In genomic region chr6:71757039-71757894, GRCm38 (mm10) we compare ENCODE assay signal across 7 mouse cellular contexts. TPM values are rescaled to one million over a fixed set of nuclear protein-coding genes. Genes with fewer than 3 reads are reported as not detected.
A peak's percentile ranks its signal among the peaks of the same experiment; 100 is the strongest.
DNase-seq lines count a peak whose midpoint lies in the region; ATAC-seq and TF ChIP-seq lines count a peak whose summit lies in the region.

No protein-coding gene starts in this region.

- H3K4me2 ChIP-seq in CH12.LX (ENCODE audit: insufficient read depth, low read depth, poor library complexity, severe bottlenecking) (no peak overlapping the region; the same call in 1 of the 2 replicates), myocyte (ENCODE audit: low read depth) (peak overlapping the region; percentile 85)
- H3K4me2 ChIP-seq in forebrain, postnatal 0 days (ENCODE audit: low read depth) = no peak overlapping the region
- H3K4me2 ChIP-seq in limb, embryonic 13.5 days (replicated peaks) = peak overlapping the region; percentile 28

- H3K4me1 ChIP-seq in CH12.LX (ENCODE audit: control insufficient read depth in 1 of 2, insufficient read depth in 2 of 2) = peaks cover 6 to 24% of the 10 kb centered on the region in 2 experiments
- H3K4me1 ChIP-seq in forebrain, postnatal 0 days (ENCODE audit: insufficient read depth) = peaks cover 3% of the 10 kb centered on the region; the same call in 1 of the 2 replicates
- peaks cover 21% of the 10 kb centered on the region for H3K4me1 ChIP-seq in limb, embryonic 13.5 days

- no peak for TF ChIP-seq CTCF in CH12.LX (conservative IDR thresholded peaks at IDR 0.05 in 1 of 2, IDR thresholded peaks at IDR 0.05 in 1 of 2; ENCODE audit: low read depth in 2 of 2, low read length in 2 of 2)
- no peak for TF ChIP-seq CTCF in forebrain, postnatal 0 days (IDR thresholded peaks at IDR 0.05; ENCODE audit: low read depth)

- H3K27me3 ChIP-seq in CH12.LX (replicated peaks) = no peaks in the 10 kb centered on the region
- no peaks in the 10 kb centered on the region for H3K27me3 ChIP-seq in forebrain, postnatal 0 days (ENCODE audit: insufficient read depth, low read length)
- H3K27me3 ChIP-seq in limb, embryonic 13.5 days = no peaks in the 10 kb centered on the region; the same call in 1 of the 2 replicates
- no peaks in the 10 kb centered on the region for H3K27me3 ChIP-seq in myocyte (ENCODE audit: control insufficient read depth, insufficient read depth, insufficient read length)

- H3K79me2 ChIP-seq in CH12.LX (replicated peaks; ENCODE audit: control insufficient read depth, extremely low read depth, insufficient read depth, poor library complexity, severe bottlenecking) = no peaks in the 10 kb centered on the region
- no peaks in the 10 kb centered on the region for H3K79me2 ChIP-seq in myocyte (ENCODE audit: control insufficient read depth, insufficient read depth)

- intact Hi-C loops in heart, postnatal 14 days (cut with DNase I) = loop anchor here (5.0 kb wide), 1 partner anchor 50 kb away; the partner anchor contains the start of gene Reep1

- H3K36me3 ChIP-seq in CH12.LX (replicated peaks in 1 of 2; ENCODE audit: control insufficient read depth in 1 of 2, insufficient read depth in 1 of 2, low read length in 1 of 2) (no peaks in the 10 kb centered on the region), myocyte (ENCODE audit: control insufficient read depth, insufficient read depth) (no peaks in the 10 kb centered on the region)
- H3K36me3 ChIP-seq in forebrain, postnatal 0 days (ENCODE audit: insufficient read depth) = peaks cover 24% of the 10 kb centered on the region
- no peaks in the 10 kb centered on the region for H3K36me3 ChIP-seq in limb, embryonic 13.5 days

- no peak overlapping the region for H3K4me3 ChIP-seq in CH12.LX (replicated peaks in 1 of 3; ENCODE audit: low read depth in 2 of 3, low read length in 2 of 3, poor library complexity in 1 of 3)
- no peak overlapping the region for H3K4me3 ChIP-seq in forebrain, postnatal 0 days (ENCODE audit: low read depth, low read length)
- no peak overlapping the region for H3K4me3 ChIP-seq in limb, embryonic 13.5 days
- peak overlapping the region; percentile 5 for H3K4me3 ChIP-seq in myocyte

- in situ Hi-C loops in CH12.LX (cut with MboI; ENCODE audit: low pct_ligation_motif_present, low pct_unique_long_range_greater_than_20kb, low sequenced_read_pairs) = no loop called here

- dilution Hi-C loops in CH12.LX (cut with MboI; ENCODE audit: extremely low pct_ligation_motif_present, extremely low pct_unique_long_range_greater_than_20kb, low sequenced_read_pairs) = no loop called here

- 47% methylated on average over 10 of the region's 10 CpGs for WGBS in forebrain, postnatal 0 days
- WGBS in limb, embryonic 13.5 days = 28% methylated on average over 10 of the region's 10 CpGs

- H3ac ChIP-seq in myocyte (ENCODE audit: control insufficient read depth, insufficient read length) = no peak overlapping the region

- peak; percentile 34 for DNase-seq in CH12.LX (ENCODE audit: extremely low read depth)
- peak; percentile 50 for DNase-seq in adrenal gland, postnatal 10 days
- peak; percentile 37 for DNase-seq in forebrain, postnatal 0 days
- DNase-seq in heart, postnatal 14 days = peak; percentile 27 to 42
- peak; percentile 87 for DNase-seq in thymus, postnatal 25 days

- peak; percentile 82 for ATAC-seq in forebrain, postnatal 0 days
- peak; percentile 94 for ATAC-seq in limb, embryonic 13.5 days (ENCODE audit: low FRiP score, low read depth)

- no peaks in the 10 kb centered on the region for H3K9me3 ChIP-seq in CH12.LX (replicated peaks; ENCODE audit: low read length)
- H3K9me3 ChIP-seq in forebrain, postnatal 0 days (ENCODE audit: low read length) = no peaks in the 10 kb centered on the region
- no peaks in the 10 kb centered on the region for H3K9me3 ChIP-seq in limb, embryonic 13.5 days

- TF ChIP-seq EP300 in CH12.LX (IDR thresholded peaks at IDR 0.05; ENCODE audit: low read length) = no peak

- TF ChIP-seq POLR2A in CH12.LX (IDR thresholded peaks at IDR 0.05; ENCODE audit: low read depth, low read length) (no peak), myocyte (IDR thresholded peaks at IDR 0.05; ENCODE audit: insufficient read length, low read depth) (no peak)

- no peak overlapping the region for H3K9ac ChIP-seq in CH12.LX (ENCODE audit: insufficient read depth, low read depth)
- H3K9ac ChIP-seq in forebrain, postnatal 0 days = no peak overlapping the region
- 0 out of 2 replicates have a peak overlapping the region, but pooled peaks have one; percentile 19 for H3K9ac ChIP-seq in limb, embryonic 13.5 days

- no peak for TF ChIP-seq RAD21 in CH12.LX (IDR thresholded peaks at IDR 0.05; ENCODE audit: low read depth, low read length)

- H3K27ac ChIP-seq in CH12.LX (ENCODE audit: insufficient read depth, low read depth) = no peak overlapping the region
- H3K27ac ChIP-seq in forebrain, postnatal 0 days (ENCODE audit: low read depth, low read length) = no peak overlapping the region
- peak overlapping the region; percentile 59 for H3K27ac ChIP-seq in limb, embryonic 13.5 days

TF ChIP-seq in CH12.LX, 34 proteins besides CTCF, POLR2A, EP300 and RAD21 (continues in another document):
- TF ChIP-seq NELFE (IDR thresholded peaks at IDR 0.05; ENCODE audit: low read depth, low read length) = no peak
- no peak for TF ChIP-seq MYC (IDR thresholded peaks at IDR 0.05; ENCODE audit: low read depth, low read length)
- TF ChIP-seq MAZ (IDR thresholded peaks at IDR 0.05; ENCODE audit: low read depth, low read length) = no peak
- TF ChIP-seq IRF4 (IDR thresholded peaks at IDR 0.05; ENCODE audit: low read depth, low read length) = no peak
- no peak for TF ChIP-seq PAX5 (IDR thresholded peaks at IDR 0.05; ENCODE audit: low read length)
- no peak for TF ChIP-seq MXI1 (IDR thresholded peaks at IDR 0.05; ENCODE audit: low read depth, low read length)
- no peak for TF ChIP-seq ZC3H11A (IDR thresholded peaks at IDR 0.05; ENCODE audit: low read depth, low read length)
- no peak for TF ChIP-seq JUND (conservative IDR thresholded peaks at IDR 0.05; ENCODE audit: low read depth, low read length)
- TF ChIP-seq BHLHE40 (IDR thresholded peaks at IDR 0.05; ENCODE audit: low read depth, low read length) = peak; percentile 40; the same call in 1 of the 2 replicates
- no peak for TF ChIP-seq SIN3A (IDR thresholded peaks at IDR 0.05; ENCODE audit: low read length)
- no peak for TF ChIP-seq E2F4 (IDR thresholded peaks at IDR 0.05; ENCODE audit: insufficient replicate concordance, low read depth, low read length)
- TF ChIP-seq JUN (IDR thresholded peaks at IDR 0.05; ENCODE audit: insufficient read depth, low read depth, low read length) = no peak
- no peak for TF ChIP-seq MAX (IDR thresholded peaks at IDR 0.05; ENCODE audit: low read length)
- TF ChIP-seq CHD2 (IDR thresholded peaks at IDR 0.05; ENCODE audit: low read length) = no peak
- no peak for TF ChIP-seq ELF1 (IDR thresholded peaks at IDR 0.05; ENCODE audit: low read depth, low read length)
- peak; percentile 88 for TF ChIP-seq MAFK (IDR thresholded peaks at IDR 0.05; ENCODE audit: insufficient replicate concordance, low read length)
- 0 out of 2 replicates have a peak, but pooled peaks have one; percentile 27 for TF ChIP-seq ETS1 (conservative IDR thresholded peaks at IDR 0.05; ENCODE audit: low read depth, low read length)
- TF ChIP-seq TBP (conservative IDR thresholded peaks at IDR 0.05; ENCODE audit: low read depth, low read length) = no peak
- TF ChIP-seq ZMIZ1 (IDR thresholded peaks at IDR 0.05; ENCODE audit: low read depth, low read length) = no peak

TF ChIP-seq in myocyte, 11 proteins besides CTCF, POLR2A, EP300 and RAD21:
- TF ChIP-seq SRF (IDR thresholded peaks at IDR 0.05; ENCODE audit: control insufficient read depth, insufficient read length, low read depth) (peak; percentile 5), TCF12 (IDR thresholded peaks at IDR 0.05; ENCODE audit: insufficient read depth, poor library complexity, severe bottlenecking) (peak; percentile 95), CEBPB (IDR thresholded peaks at IDR 0.05; ENCODE audit: insufficient read depth, poor library complexity, severe bottlenecking) (peak; percentile 65), MYOG (IDR thresholded peaks at IDR 0.05; ENCODE audit: control insufficient read depth in 1 of 3, insufficient read depth in 1 of 3, insufficient read length in 2 of 3, low read depth in 2 of 3) (peak; percentile 77 to 92 (median 81)), E2F4 (IDR thresholded peaks at IDR 0.05; ENCODE audit: insufficient read depth) (no peak), MAX (IDR thresholded peaks at IDR 0.05; ENCODE audit: low read depth) (no peak), POLR2AphosphoS2 (IDR thresholded peaks at IDR 0.05; ENCODE audit: insufficient read length, low read depth) (no peak), USF1 (IDR thresholded peaks at IDR 0.05; ENCODE audit: low read depth) (no peak), TCF3 (IDR thresholded peaks at IDR 0.05; ENCODE audit: insufficient read length, low read depth) (peak; percentile 81), REST (IDR thresholded peaks at IDR 0.05; ENCODE audit: insufficient read depth, insufficient read length) (no peak), MYOD1 (IDR thresholded peaks at IDR 0.05; ENCODE audit: control insufficient read depth in 1 of 3, insufficient read length in 2 of 3, low read depth in 2 of 3) (peak; percentile 84 to 87 (median 84))

RNA-seq across cellular contexts. Expression of gene Reep1, which starts 49.9 kb away (rescaled TPM):
- 0.38 and 1.3 TPM in 2 replicates for total RNA-seq in CH12.LX (2012; rRNA removed)
- total RNA-seq in CH12.LX (2014; rRNA removed) = 0.97 and 1.2 TPM in 2 replicates
- 0.33 and 0.34 TPM in 2 replicates for polyA plus RNA-seq in CH12.LX (2012; ENCODE audit: insufficient read length, low read depth)
- 10 to 100 TPM; 12.7 to 21.0 TPM for total RNA-seq in adrenal gland, postnatal 10 days (2021)
- 319 and 402 TPM in 2 replicates for total RNA-seq in forebrain, postnatal 0 days (2014; rRNA removed)
- polyA plus RNA-seq in forebrain, postnatal 0 days (2015; fragmentation: Nextera tagmentation; extraction: Ambion mirVana) = 187 and 243 TPM in 2 replicates
- 10 to 100 TPM; 17.3 to 18.4 TPM for total RNA-seq in heart, postnatal 14 days (2021)
- 13.1 and 13.9 TPM in 2 replicates for polyA plus RNA-seq in limb, embryonic 13.5 days (2015; fragmentation: Nextera tagmentation; extraction: Ambion mirVana)
- polyA plus RNA-seq in myocyte (2012; fragmentation: generic; extraction: Trizol) = 1.1 TPM

Comparison
In these comparisons a context has a peak if more than half of its experiments do, and no peak if none do; other contexts are left out.
1. DNase-seq: peak in every context shown above with its lines; median percentile 87 in thymus, postnatal 25 days; 50 in adrenal gland, postnatal 10 days; 37 in forebrain, postnatal 0 days; 34 in heart, postnatal 14 days; 34 in CH12.LX.
2. H3K4me2 ChIP-seq: peak in limb, embryonic 13.5 days (single experiment) and myocyte (single experiment); none in CH12.LX (single experiment) and forebrain, postnatal 0 days (single experiment).
3. RNA of gene Reep1, which starts 49.9 kb away (total RNA-seq): 319 to 402 TPM in forebrain, postnatal 0 days; 12.7 to 21.0 TPM in adrenal gland, postnatal 10 days, 17.3 to 18.4 TPM in heart, postnatal 14 days and 0.38 to 1.3 TPM in CH12.LX; every median in the first group is over 10 times any median in the second.